In genomic region chr10:63113027-63113604, GRCm38 (mm10) we compare ENCODE assay signal across 9 mouse cellular contexts. TPM values are rescaled to one million over a fixed set of nuclear protein-coding genes. Genes with fewer than 3 reads are reported as not detected.
A peak's percentile ranks its signal among the peaks of the same experiment; 100 is the strongest.
DNase-seq lines count a peak whose midpoint lies in the region; ATAC-seq and TF ChIP-seq lines count a peak whose summit lies in the region.
"Had no signal": no experiment of that assay in that cellular context is flagged by ENCODE, and none has a peak within 500 bp of the region (broad histone marks: within the 10 kb centered on the region; RNA-seq: fewer than 3 reads in every experiment).

No protein-coding gene starts in this region.

- no peak overlapping the region for H3K4me2 ChIP-seq in midbrain, embryonic 14.5 days (ENCODE audit: low read length)

- H3K9me3 ChIP-seq in midbrain, embryonic 14.5 days (ENCODE audit: control insufficient read depth, low read length), result no peaks in the 10 kb centered on the region

- H3K4me1 ChIP-seq in midbrain, embryonic 14.5 days (ENCODE audit: control insufficient read depth, insufficient read depth, low read length), result no peaks in the 10 kb centered on the region
- no peaks in the 10 kb centered on the region for H3K4me1 ChIP-seq in thymus, adult 2 months (replicated peaks; ENCODE audit: control insufficient read depth, insufficient read depth, low read length)

- H3K36me3 ChIP-seq in midbrain, embryonic 14.5 days (ENCODE audit: control insufficient read depth, insufficient read depth, low read length), result no peaks in the 10 kb centered on the region
- no peaks in the 10 kb centered on the region for H3K36me3 ChIP-seq in thymus, adult 2 months (ENCODE audit: control insufficient read depth, insufficient read depth, low read length)

- H3K4me3 ChIP-seq in layer of hippocampus, adult 2 months, result no peak overlapping the region
- no peak overlapping the region for H3K4me3 ChIP-seq in midbrain, embryonic 14.5 days (replicated peaks; ENCODE audit: low read depth, low read length)
- H3K4me3 ChIP-seq in thymus, adult 2 months (ENCODE audit: control insufficient read depth, insufficient read depth, low read length), result no peak overlapping the region

- no peak for DNase-seq in layer of hippocampus, adult 2 months (ENCODE audit: low spot score in 2 of 2)
- no peak for DNase-seq in layer of hippocampus, postnatal 36 days
- DNase-seq in ES-CJ7 (ENCODE audit: low read depth, low spot score), result peak; percentile 23
- DNase-seq in brain, embryonic 14.5 days (ENCODE audit: low read depth), result peak; percentile 75
- DNase-seq in midbrain, embryonic 14.5 days, result peak; percentile 82
- DNase-seq in left cerebral cortex, postnatal 10 days (ENCODE audit: extremely low spot score in 1 of 2, low spot score in 2 of 2), result no peak
- DNase-seq in thymus, adult 2 months, result no peak

- H3K27ac ChIP-seq in layer of hippocampus, adult 2 months, result no peak overlapping the region
- no peak overlapping the region for H3K27ac ChIP-seq in midbrain, embryonic 14.5 days (replicated peaks; ENCODE audit: low read depth, low read length)
- no peak overlapping the region for H3K27ac ChIP-seq in thymus, adult 2 months (ENCODE audit: control insufficient read depth, insufficient read depth, low read length)

- no peak overlapping the region for H3K9ac ChIP-seq in midbrain, embryonic 14.5 days (replicated peaks; ENCODE audit: low read length)

- WGBS in midbrain, embryonic 14.5 days, result 44% methylated on average over 5 of the region's 5 CpGs
- WGBS in thymus, adult 2 months, result 41% methylated on average over 5 of the region's 5 CpGs

- H3K27me3 ChIP-seq in midbrain, embryonic 14.5 days (ENCODE audit: control insufficient read depth, insufficient read depth, low read length), result no peaks in the 10 kb centered on the region
- no peaks in the 10 kb centered on the region for H3K27me3 ChIP-seq in thymus, adult 2 months (ENCODE audit: control insufficient read depth, insufficient read depth, low read length)

- intact Hi-C loops in left cerebral cortex, postnatal 10 days (cut with DNase I), result loop anchor here (10.0 kb wide), 1 partner anchor 88 kb away; the partner anchor contains the start of genes Hnrnph3 and Pbld2

- peak; percentile 76 for TF ChIP-seq CTCF in layer of hippocampus, adult 2 months (conservative IDR thresholded peaks at IDR 0.05)
- TF ChIP-seq CTCF in brain, embryonic 14.5 days (IDR thresholded peaks at IDR 0.05; ENCODE audit: borderline replicate concordance, extremely low read depth, insufficient read depth, insufficient read length), result peak; percentile 11; the same call in 1 of the 2 replicates
- TF ChIP-seq CTCF in thymus, adult 2 months (IDR thresholded peaks at IDR 0.05; ENCODE audit: borderline replicate concordance, control insufficient read depth, extremely low read depth, insufficient read depth, low read length, poor library complexity), result no peak

- TF ChIP-seq POLR2A in brain, embryonic 14.5 days (IDR thresholded peaks at IDR 0.05; ENCODE audit: borderline replicate concordance, extremely low read depth, insufficient read depth, insufficient read length, poor library complexity, severe bottlenecking), result no peak
- TF ChIP-seq POLR2A in thymus, adult 2 months (IDR thresholded peaks at IDR 0.05; ENCODE audit: control insufficient read depth, extremely low read depth, insufficient read depth, low read length, poor library complexity), result no peak

- ATAC-seq in midbrain, embryonic 14.5 days (ENCODE audit: low FRiP score, low TSS enrichment), result no peak

RNA-seq across cellular contexts. Expression of gene Atoh7, which starts 13.7 kb away (rescaled TPM):
- total RNA-seq in layer of hippocampus, adult 2 months (2021), result 1 to 10 TPM; 1.7 to 2.0 TPM
- total RNA-seq in layer of hippocampus, postnatal 36 days (2021), result 1 to 10 TPM; 1.6 to 2.5 TPM
- polyA plus RNA-seq in brain, embryonic 14.5 days (2012; rRNA removed), result 0.54 and 3.1 TPM in 2 replicates
- polyA plus RNA-seq in midbrain, embryonic 14.5 days (2014; fragmentation: Nextera tagmentation; extraction: Ambion mirVana), result 1.4 and 2.5 TPM in 2 replicates
- 1 to 10 TPM; 1.6 to 1.9 TPM for total RNA-seq in left cerebral cortex, postnatal 10 days (2021)
- 0.05 TPM in 1 of 2 replicates, not detected in the other for polyA plus RNA-seq in thymus, adult 2 months (2012; rRNA removed)
- polyA plus RNA-seq: large intestine, adult 2 months; testis, adult 2 months had no signal

RNA-seq across cellular contexts. Expression of gene Pbld1, which starts 53.2 kb away (rescaled TPM):
- under 1 TPM; 0.15 to 0.82 TPM for total RNA-seq in layer of hippocampus, adult 2 months (2021)
- 1 to 10 TPM in 1 of 2 experiments, under 1 TPM in 1; 0.30 to 1.1 TPM for total RNA-seq in layer of hippocampus, postnatal 36 days (2021)
- polyA plus RNA-seq in brain, embryonic 14.5 days (2012; rRNA removed), result 0.12 and 0.33 TPM in 2 replicates
- 0.58 and 0.93 TPM in 2 replicates for polyA plus RNA-seq in midbrain, embryonic 14.5 days (2014; fragmentation: Nextera tagmentation; extraction: Ambion mirVana)
- under 1 TPM in 1 of 2 experiments, not detected in 1; 0.14 TPM for total RNA-seq in left cerebral cortex, postnatal 10 days (2021)
- 0.23 and 0.55 TPM in 2 replicates for polyA plus RNA-seq in thymus, adult 2 months (2012; rRNA removed)

Comparison
In these comparisons a context has a peak if more than half of its experiments do, and no peak if none do; other contexts are left out.
1. DNase-seq: peak in ES-CJ7 (single experiment), brain, embryonic 14.5 days (single experiment) and midbrain, embryonic 14.5 days (single experiment); none in layer of hippocampus, adult 2 months (0 of 2), layer of hippocampus, postnatal 36 days (0 of 2), left cerebral cortex, postnatal 10 days (0 of 2) and thymus, adult 2 months (single experiment).